Mouse (Mus musculus) bone marrow macrophage, adult 2 months (primary cell): ENCODE data around the gene Ubfd1.

Experiments
- CTCF ChIP-seq: IDR thresholded peaks from 2 replicates; pipeline ENCODE4 v1.5.1; 2012; ENCODE audit warnings: low read depth, mild to moderate bottlenecking, low read length, moderate library complexity
- POLR2A ChIP-seq: IDR thresholded peaks from 2 replicates; pipeline ENCODE4 v1.6.1; 2012; ENCODE audit warnings: mild to moderate bottlenecking, low read depth, low read length, borderline replicate concordance

GRCm38 (mm10) chr7:122048191-122048590, 18.8 kb upstream of the Ubfd1 start:
- TF ChIP-seq POLR2A: no peak
- no peak for TF ChIP-seq CTCF
